Mouse (Mus musculus) forebrain, embryonic 16.5 days (tissue): ENCODE measurements around the gene Brd3os. TPM values are rescaled to one million over a fixed set of nuclear protein-coding genes. Genes with fewer than 3 reads are reported as not detected.

Experiments
- ATAC-seq: fragments of 200-750 bp; cut with Nextera tagmentation; 2 replicates; pipeline ENCODE4 v1.8.0; 2017; ENCODE audit warnings: mild to moderate bottlenecking, moderate library complexity
- H3K27ac ChIP-seq: fragments of 300-500 bp; sonication (generic); 2 replicates; pipeline ENCODE4 v1.5.1; 2014; ENCODE audit warnings: low read length, control low read depth
- H3K27me3 ChIP-seq: fragments of 300-500 bp; sonication (generic); replicated peaks from 2 replicates; pipeline ENCODE4 v1.6.1; 2014; ENCODE audit warnings: low read length; ENCODE audit not compliant: control insufficient read depth, insufficient read depth
- H3K36me3 ChIP-seq: fragments of 300-500 bp; sonication (generic); 2 replicates; pipeline ENCODE4 v1.6.1; 2014; ENCODE audit not compliant: control insufficient read depth, insufficient read depth
- H3K4me1 ChIP-seq: fragments of 300-500 bp; sonication (generic); replicated peaks from 2 replicates; pipeline ENCODE4 v1.6.1; 2014; ENCODE audit warnings: low read length; ENCODE audit not compliant: control insufficient read depth, insufficient read depth
- H3K4me2 ChIP-seq: fragments of 300-500 bp; sonication (generic); 2 replicates; pipeline ENCODE4 v1.6.1; 2014; ENCODE audit warnings: mild to moderate bottlenecking, low read length, control low read depth
- H3K4me3 ChIP-seq: fragments of 300-500 bp; sonication (generic); replicated peaks from 2 replicates; pipeline ENCODE4 v1.5.1; 2014; ENCODE audit warnings: mild to moderate bottlenecking, low read length, control low read depth
- H3K9ac ChIP-seq: fragments of 300-500 bp; sonication (generic); replicated peaks from 2 replicates; pipeline ENCODE4 v1.6.1; 2014; ENCODE audit warnings: low read depth, low read length, control low read depth
- H3K9me3 ChIP-seq: fragments of 300-500 bp; sonication (generic); 2 replicates; pipeline ENCODE4 v1.6.1; 2016; ENCODE audit warnings: low read length; ENCODE audit not compliant: control insufficient read depth
- WGBS: fragments of 180-500 bp; shearing (Covaris S2); extraction: QIAGEN DNeasy Blood & Tissue Kit; methylation state at CpG from one replicate; pipeline ENCODE4 v1.1.7; 2014; 5-methylcytosine and 5-hydroxymethylcytosine counted together
- microRNA-seq: library from miRNA; unstranded; fragments of <30 nt; microRNA quantifications from one replicate; pipeline ENCODE4, GENCODE M21; 2017
- polyA plus RNA-seq: library from polyadenylated mRNA; unstranded; fragments of >200 nt; fragmentation: Nextera tagmentation; extraction: Ambion mirVana; gene quantifications from 2 replicates; pipeline ENCODE4 v1.2.1, GENCODE M21; 2015

Gene Brd3os
- polyA plus RNA-seq, 1 experiment from 2014 or later: 34.3 TPM

DNA sequence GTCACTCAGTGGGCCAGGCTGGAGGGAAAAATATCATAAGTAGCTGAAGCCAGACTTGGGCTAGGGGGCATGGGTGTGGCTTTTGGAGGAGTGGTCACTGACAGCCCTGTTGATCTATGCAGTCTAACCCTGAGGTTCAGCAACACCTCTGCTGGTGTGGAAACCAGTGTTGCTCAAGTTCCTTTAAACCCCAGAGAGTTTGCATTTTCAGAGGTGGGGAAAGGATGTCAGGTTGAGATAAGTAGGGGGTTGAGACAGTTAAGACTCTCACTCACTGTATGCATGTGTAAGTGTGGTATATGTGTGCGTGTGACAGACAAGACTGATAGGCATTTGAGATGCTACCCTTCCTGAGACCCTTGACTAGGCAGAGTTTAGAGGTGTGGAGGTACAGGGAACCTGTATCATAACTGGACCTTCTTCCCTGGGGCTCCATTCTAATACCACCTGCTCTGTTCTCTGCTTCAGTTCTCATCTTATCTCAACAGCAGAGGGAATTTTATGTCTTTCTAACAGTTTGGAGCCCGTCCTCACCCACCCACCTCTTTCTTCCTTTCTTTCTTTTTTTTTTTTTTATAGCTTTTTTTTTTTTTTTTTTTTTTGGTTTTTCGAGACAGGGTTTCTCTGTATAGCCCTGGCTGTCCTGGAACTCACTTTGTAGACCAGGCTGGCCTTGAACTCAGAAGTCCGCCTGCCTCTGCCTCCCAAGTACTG lies 45.4 kb downstream of the Brd3os start:
- Histone ChIP-seq H3K36me3 (no peaks in the 10 kb centered on the region), H3K27me3 (no peaks in the 10 kb centered on the region), H3K27ac (no peak overlapping the region), H3K4me2 (no peak overlapping the region), H3K9me3 (no peaks in the 10 kb centered on the region), H3K4me3 (no peak overlapping the region), H3K9ac (no peak overlapping the region), H3K4me1 (no peaks in the 10 kb centered on the region)
- 81% methylated on average over 3 of the region's 4 CpGs for WGBS
- ATAC-seq: no peak

DNA sequence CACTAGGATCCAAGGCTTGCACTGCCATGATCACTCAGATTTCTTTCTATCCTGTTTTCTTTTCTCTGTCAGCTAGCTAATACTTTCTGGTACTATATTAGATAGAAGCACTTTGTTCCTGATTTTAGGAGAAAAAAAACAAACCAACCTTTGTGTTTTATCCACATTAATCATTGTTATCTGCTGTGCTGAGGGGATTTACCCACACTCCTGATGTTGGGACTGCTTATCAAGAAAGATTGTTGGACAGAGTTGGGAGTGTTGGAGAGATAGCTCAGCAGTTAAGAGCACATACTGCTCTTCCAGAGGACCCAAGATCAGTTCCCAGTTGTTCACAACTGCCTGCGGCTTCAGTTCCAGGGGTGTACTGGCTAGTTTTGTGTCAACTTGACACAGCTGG lies 46.2 kb downstream of the Brd3os start:
- no peaks in the 10 kb centered on the region for H3K4me1 ChIP-seq
- 97% methylated on average over 1 of the region's 1 CpGs for WGBS
- H3K27me3 ChIP-seq: no peaks in the 10 kb centered on the region
- no peaks in the 10 kb centered on the region for H3K36me3 ChIP-seq
- no peaks in the 10 kb centered on the region for H3K9me3 ChIP-seq
- no peak overlapping the region for H3K4me3 ChIP-seq
- H3K27ac ChIP-seq: no peak overlapping the region
- no peak overlapping the region for H3K4me2 ChIP-seq
- no peak for ATAC-seq
- H3K9ac ChIP-seq: no peak overlapping the region

DNA sequence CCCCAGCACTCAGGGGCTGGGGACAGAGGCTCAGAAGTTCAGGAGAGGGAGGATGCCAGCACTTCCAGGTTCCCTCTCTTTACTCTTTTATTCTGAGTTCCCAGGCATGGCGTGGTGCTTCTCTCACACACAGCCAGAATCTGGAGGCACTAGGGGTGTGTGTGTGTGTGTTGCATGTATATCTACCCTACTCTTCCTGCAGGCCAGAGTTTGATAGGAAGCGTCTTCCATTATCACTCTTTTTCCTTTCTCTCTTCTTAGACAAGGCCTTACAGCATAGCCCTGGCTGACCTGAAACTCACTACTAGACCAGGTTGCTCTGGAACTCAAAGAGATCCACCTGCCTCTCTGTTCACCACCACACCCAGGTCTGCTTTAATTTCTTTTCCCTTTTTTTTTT lies 48.8 kb downstream of the Brd3os start:
- H3K4me3 ChIP-seq: no peak overlapping the region
- ATAC-seq: no peak
- H3K4me1 ChIP-seq: no peaks in the 10 kb centered on the region
- H3K27ac ChIP-seq: no peak overlapping the region
- no peaks in the 10 kb centered on the region for H3K27me3 ChIP-seq
- no peaks in the 10 kb centered on the region for H3K9me3 ChIP-seq
- WGBS: 92% methylated on average over 2 of the region's 2 CpGs
- H3K4me2 ChIP-seq: no peak overlapping the region
- H3K36me3 ChIP-seq: no peaks in the 10 kb centered on the region
- H3K9ac ChIP-seq: no peak overlapping the region

Small RNA genes lying within 50 kb of the gene (microRNA-seq; reads per million reads assigned to microRNA genes)
- not detected for gene Gm24049
- not detected for gene Mir7578

Other genes starting within 250 kb of the Brd3os start
- 4.1 and 5.8 TPM in 2 replicates for gene Sardh, start 194.0 kb upstream of the Brd3os start, polyA plus RNA-seq
- 11.9 and 13.1 TPM in 2 replicates for gene Vav2, start 15.3 kb upstream of the Brd3os start, polyA plus RNA-seq
- 152 and 153 TPM in 2 replicates for gene Brd3, start 65.3 kb downstream of the Brd3os start, polyA plus RNA-seq
- gene Wdr5, start 72.8 kb downstream of the Brd3os start, polyA plus RNA-seq: 51.8 and 56.9 TPM in 2 replicates
- 2.4 and 3.4 TPM in 2 replicates for gene Rxra, start 234.1 kb downstream of the Brd3os start, polyA plus RNA-seq